Mouse (Mus musculus) small intestine, adult 2 months (tissue): ENCODE results near the gene Ebi3. TPM values are rescaled to one million over a fixed set of nuclear protein-coding genes. Genes with fewer than 3 reads are reported as not detected.
A peak's percentile ranks its signal among the peaks of the same experiment; 100 is the strongest.

ENCODE experiments used
- H3K27ac ChIP-seq: fragments of 200-500 bp; 2 replicates; pipeline ENCODE4 v1.5.1; 2012; ENCODE audit warnings: low read depth, low read length, control low read depth, inconsistent platforms; ENCODE audit not compliant: insufficient read depth
- H3K27me3 ChIP-seq: fragments of 200-500 bp; 2 replicates; pipeline ENCODE4 v1.6.1; 2012; ENCODE audit warnings: mild to moderate bottlenecking, moderate library complexity, low read length, inconsistent platforms; ENCODE audit not compliant: control insufficient read depth, insufficient read depth
- H3K36me3 ChIP-seq: fragments of 200-500 bp; 2 replicates; pipeline ENCODE4 v1.6.1; 2012; ENCODE audit warnings: mild to moderate bottlenecking, low read length, control low read depth, inconsistent platforms; ENCODE audit not compliant: control insufficient read depth, insufficient read depth
- H3K4me1 ChIP-seq: fragments of 200-500 bp; 2 replicates; pipeline ENCODE4 v1.6.1; 2012; ENCODE audit warnings: low read length, inconsistent platforms, mixed read lengths; ENCODE audit not compliant: control insufficient read depth, insufficient read depth, insufficient read length
- H3K4me3 ChIP-seq: fragments of 200-500 bp; 2 replicates; pipeline ENCODE4 v1.5.1; 2012; ENCODE audit warnings: low read depth, mild to moderate bottlenecking, control low read depth, inconsistent platforms, low read length, moderate library complexity
- CTCF ChIP-seq: fragments of 200-500 bp; IDR thresholded peaks from 2 replicates; pipeline ENCODE4 v1.5.1; 2012; ENCODE audit warnings: low read depth, mild to moderate bottlenecking, control low read depth, inconsistent platforms, low read length, moderate library complexity, mixed read lengths; ENCODE audit not compliant: insufficient replicate concordance, insufficient read length; ENCODE audit errors: extremely low read depth
- POLR2A ChIP-seq: fragments of 200-500 bp; IDR thresholded peaks from 2 replicates; pipeline ENCODE4 v1.6.1; 2012; ENCODE audit warnings: low read depth, mild to moderate bottlenecking, control low read depth, inconsistent platforms, low read length, moderate library complexity
- WGBS: fragments of 180-500 bp; shearing (Covaris S2); methylation state at CpG from one replicate; pipeline ENCODE4 v1.1.7; 2018; 5-methylcytosine and 5-hydroxymethylcytosine counted together
- polyA plus RNA-seq: library from polyadenylated mRNA; depleted of rRNA; stranded (reverse); fragments of >200 nt; gene quantifications from 2 replicates; pipeline ENCODE4 v1.2.3, GENCODE M21; 2012

Ebi3 gene
- polyA plus RNA-seq, 1 experiment = 7.5 TPM

GRCm38 (mm10) chr17:55964996-55965395, 12.6 kb downstream of the Ebi3 start:
- Histone ChIP-seq H3K27ac (no peak overlapping the region), H3K36me3 (peaks cover 44% of the 10 kb centered on the region), H3K4me3 (no peak overlapping the region), H3K27me3 (peaks cover 3% of the 10 kb centered on the region; the same call in 1 of the 2 replicates), H3K4me1 (peaks cover under 1% of the 10 kb centered on the region; the same call in 1 of the 2 replicates)
- TF ChIP-seq POLR2A (no peak), CTCF (no peak)
- WGBS = 87% methylated on average over 9 of the region's 9 CpGs

GRCm38 (mm10) chr17:55967186-55967585, 14.7 kb downstream of the Ebi3 start:
- no peak overlapping the region for H3K27ac ChIP-seq
- peaks cover 4% of the 10 kb centered on the region; the same call in 1 of the 2 replicates for H3K4me1 ChIP-seq
- peaks cover 21% of the 10 kb centered on the region for H3K27me3 ChIP-seq
- H3K4me3 ChIP-seq = no peak overlapping the region
- 95% methylated on average over 4 of the region's 4 CpGs for WGBS
- peaks cover 39% of the 10 kb centered on the region for H3K36me3 ChIP-seq
- no peak for TF ChIP-seq POLR2A
- TF ChIP-seq CTCF = no peak

GRCm38 (mm10) chr17:55968210-55968609, 15.8 kb downstream of the Ebi3 start:
- peaks cover 37% of the 10 kb centered on the region for H3K36me3 ChIP-seq
- no peak overlapping the region for H3K4me3 ChIP-seq
- no peak overlapping the region for H3K27ac ChIP-seq
- H3K27me3 ChIP-seq = peaks cover 21% of the 10 kb centered on the region
- H3K4me1 ChIP-seq = peaks cover 4% of the 10 kb centered on the region; the same call in 1 of the 2 replicates
- WGBS = 72% methylated on average over 7 of the region's 7 CpGs
- TF ChIP-seq CTCF (no peak), POLR2A (no peak)

GRCm38 (mm10) chr17:55969560-55969959, 17.1 kb downstream of the Ebi3 start:
- H3K27me3 ChIP-seq = peaks cover 21% of the 10 kb centered on the region
- H3K36me3 ChIP-seq = peaks cover 28% of the 10 kb centered on the region
- no peak overlapping the region for H3K27ac ChIP-seq
- H3K4me3 ChIP-seq = no peak overlapping the region
- TF ChIP-seq CTCF (no peak), POLR2A (no peak)
- peaks cover 4% of the 10 kb centered on the region; the same call in 1 of the 2 replicates for H3K4me1 ChIP-seq
- WGBS = 34% methylated on average over 14 of the region's 14 CpGs

GRCm38 (mm10) chr17:55969966-55970891, 17.8 kb downstream of the Ebi3 start, which contains the start of gene Shd:
Shd (plus strand) TSS chr17:55970467.
- H3K27me3 ChIP-seq = peaks cover 21% of the 10 kb centered on the region
- H3K4me3 ChIP-seq = peak within 1 kb of the TSS; percentile 56
- H3K4me1 ChIP-seq = peaks cover 4% of the 10 kb centered on the region; the same call in 1 of the 2 replicates
- H3K36me3 ChIP-seq = peaks cover 22% of the 10 kb centered on the region
- 10% methylated on average over 55 of the region's 55 CpGs for WGBS
- no peak within 1 kb of the TSS for H3K27ac ChIP-seq
- TF ChIP-seq POLR2A (no peak), CTCF (no peak)

GRCm38 (mm10) chr17:55971453-55971852, 19.0 kb downstream of the Ebi3 start:
- H3K4me1 ChIP-seq = peaks cover 9% of the 10 kb centered on the region
- 61% methylated on average over 22 of the region's 22 CpGs for WGBS
- H3K27me3 ChIP-seq = peaks cover 21% of the 10 kb centered on the region
- H3K4me3 ChIP-seq = no peak overlapping the region
- no peak overlapping the region for H3K27ac ChIP-seq
- H3K36me3 ChIP-seq = peaks cover 13% of the 10 kb centered on the region; the same call in 1 of the 2 replicates
- no peak for TF ChIP-seq POLR2A
- TF ChIP-seq CTCF = no peak

- Histone ChIP-seq H3K27me3 (peaks cover 4% of the 10 kb centered on the region), H3K4me3 (no peak overlapping the region), H3K4me1 (peaks cover 12% of the 10 kb centered on the region), H3K36me3 (no peaks in the 10 kb centered on the region), H3K27ac (peak overlapping the region; percentile 75)
- WGBS = 13% methylated on average over 13 of the region's 13 CpGs
- TF ChIP-seq POLR2A (no peak), CTCF (peak; percentile 87)
Observed at GRCm38 (mm10) chr17:55976255-55976862, 23.9 kb downstream of the Ebi3 start.
